Mouse (Mus musculus) forebrain, embryonic 10.5 days (tissue): ENCODE measurements around the gene Dnah11. TPM values are rescaled to one million over a fixed set of nuclear protein-coding genes. Genes with fewer than 3 reads are reported as not detected.

Experiments
- DNase-seq: peaks from one replicate; pipeline ENCODE4 v3.0.0-alpha.2; 2017; ENCODE audit warnings: low spot score; ENCODE audit errors: extremely low spot score
- H3K27ac ChIP-seq: fragments of 300-500 bp; sonication (generic); 2 replicates; pipeline ENCODE4 v1.5.1; 2016; ENCODE audit warnings: mild to moderate bottlenecking
- H3K27me3 ChIP-seq: fragments of 300-500 bp; sonication (generic); 2 replicates; pipeline ENCODE4 v1.6.1; 2016; ENCODE audit warnings: mild to moderate bottlenecking; ENCODE audit not compliant: poor library complexity, severe bottlenecking
- H3K36me3 ChIP-seq: fragments of 300-500 bp; sonication (generic); replicated peaks from 2 replicates; pipeline ENCODE4 v1.6.1; 2016; ENCODE audit warnings: mild to moderate bottlenecking, moderate library complexity
- H3K4me1 ChIP-seq: fragments of 300-500 bp; sonication (generic); 2 replicates; pipeline ENCODE4 v1.6.1; 2016
- H3K4me3 ChIP-seq: fragments of 300-500 bp; sonication (generic); 2 replicates; pipeline ENCODE4 v1.5.1; 2016; ENCODE audit warnings: mild to moderate bottlenecking, moderate library complexity
- H3K9me3 ChIP-seq: fragments of 300-500 bp; sonication (generic); 2 replicates; pipeline ENCODE4 v1.6.1; 2016; ENCODE audit warnings: mild to moderate bottlenecking, moderate library complexity
- WGBS: fragments of 180-500 bp; shearing (Covaris S2); methylation state at CpG from one replicate; pipeline ENCODE4 v1.1.7; 2016; 5-methylcytosine and 5-hydroxymethylcytosine counted together
- polyA plus RNA-seq: library from polyadenylated mRNA; unstranded; fragments of >200 nt; fragmentation: Nextera tagmentation; extraction: Ambion mirVana; gene quantifications from 2 replicates; pipeline ENCODE4 v1.2.1, GENCODE M21; 2016

Gene Dnah11
- polyA plus RNA-seq, 1 experiment from 2014 or later = 0.07 TPM

GRCm38 (mm10) chr12:118013872-118014271 lies 185.0 kb downstream of the Dnah11 start:
- Histone ChIP-seq H3K4me1 (no peaks in the 10 kb centered on the region), H3K36me3 (no peaks in the 10 kb centered on the region), H3K4me3 (no peak overlapping the region), H3K27ac (no peak overlapping the region), H3K9me3 (no peaks in the 10 kb centered on the region), H3K27me3 (no peaks in the 10 kb centered on the region)
- 93% methylated on average over 3 of the region's 3 CpGs for WGBS
- DNase-seq = no peak

GRCm38 (mm10) chr12:118011921-118012320 lies 186.9 kb downstream of the Dnah11 start:
- Histone ChIP-seq H3K36me3 (no peaks in the 10 kb centered on the region), H3K4me3 (no peak overlapping the region), H3K9me3 (no peaks in the 10 kb centered on the region), H3K27ac (no peak overlapping the region), H3K27me3 (no peaks in the 10 kb centered on the region), H3K4me1 (no peaks in the 10 kb centered on the region)
- DNase-seq = no peak
- WGBS = 91% methylated on average over 8 of the region's 8 CpGs

- Histone ChIP-seq H3K4me1 (peaks cover 11% of the 10 kb centered on the region), H3K36me3 (no peaks in the 10 kb centered on the region), H3K27ac (no peak overlapping the region), H3K4me3 (no peak overlapping the region), H3K27me3 (peaks cover 48% of the 10 kb centered on the region), H3K9me3 (no peaks in the 10 kb centered on the region)
- WGBS = 48% methylated on average over 9 of the region's 9 CpGs
- DNase-seq = no peak
Observed at GRCm38 (mm10) chr12:117994938-117995337, 203.9 kb downstream of the Dnah11 start.

- Histone ChIP-seq H3K4me1 (peaks cover 25% of the 10 kb centered on the region), H3K27ac (no peak overlapping the region), H3K4me3 (no peak overlapping the region), H3K27me3 (peaks cover 55% of the 10 kb centered on the region), H3K9me3 (no peaks in the 10 kb centered on the region), H3K36me3 (no peaks in the 10 kb centered on the region)
- under 1% methylated on average over 7 of the region's 7 CpGs for WGBS
- DNase-seq = peak; percentile 82
Observed at GRCm38 (mm10) chr12:117993499-117993898, 205.3 kb downstream of the Dnah11 start.

- Histone ChIP-seq H3K4me3 (peak overlapping the region; percentile 12; the same call in 1 of the 2 replicates), H3K4me1 (peaks cover 25% of the 10 kb centered on the region), H3K27me3 (peaks cover 80% of the 10 kb centered on the region), H3K27ac (no peak overlapping the region), H3K36me3 (no peaks in the 10 kb centered on the region), H3K9me3 (no peaks in the 10 kb centered on the region)
- WGBS = 8% methylated on average over 11 of the region's 11 CpGs
- no peak for DNase-seq
Observed at GRCm38 (mm10) chr12:117989018-117989828, 209.6 kb downstream of the Dnah11 start.

GRCm38 (mm10) chr12:117980315-117980714 lies 218.5 kb downstream of the Dnah11 start:
- no peak for DNase-seq
- Histone ChIP-seq H3K4me3 (no peak overlapping the region), H3K4me1 (no peaks in the 10 kb centered on the region), H3K27ac (no peak overlapping the region), H3K36me3 (no peaks in the 10 kb centered on the region), H3K9me3 (no peaks in the 10 kb centered on the region), H3K27me3 (peaks cover 24% of the 10 kb centered on the region)
- 73% methylated on average over 3 of the region's 3 CpGs for WGBS

GRCm38 (mm10) chr12:117973712-117974111 lies 225.1 kb downstream of the Dnah11 start:
- Histone ChIP-seq H3K27ac (no peak overlapping the region), H3K27me3 (peaks cover 21% of the 10 kb centered on the region; the same call in 1 of the 2 replicates), H3K9me3 (no peaks in the 10 kb centered on the region), H3K4me1 (peaks cover 8% of the 10 kb centered on the region), H3K36me3 (no peaks in the 10 kb centered on the region), H3K4me3 (no peak overlapping the region)
- DNase-seq = no peak

- Histone ChIP-seq H3K36me3 (no peaks in the 10 kb centered on the region), H3K4me1 (no peaks in the 10 kb centered on the region), H3K4me3 (no peak overlapping the region), H3K9me3 (no peaks in the 10 kb centered on the region), H3K27ac (no peak overlapping the region), H3K27me3 (no peaks in the 10 kb centered on the region)
- 85% methylated on average over 2 of the region's 2 CpGs for WGBS
- DNase-seq = no peak
Observed at GRCm38 (mm10) chr12:117962698-117963097, 236.1 kb downstream of the Dnah11 start.

- Histone ChIP-seq H3K4me1 (peaks cover 10% of the 10 kb centered on the region), H3K4me3 (no peak overlapping the region), H3K36me3 (no peaks in the 10 kb centered on the region), H3K9me3 (no peaks in the 10 kb centered on the region), H3K27ac (no peak overlapping the region), H3K27me3 (peaks cover 19% of the 10 kb centered on the region)
- no peak for DNase-seq
Observed at GRCm38 (mm10) chr12:117959213-117959612, 239.6 kb downstream of the Dnah11 start.

- H3K4me1 ChIP-seq = peaks cover 4% of the 10 kb centered on the region
- H3K36me3 ChIP-seq = no peaks in the 10 kb centered on the region
- no peak for DNase-seq
- H3K4me3 ChIP-seq = no peak overlapping the region
- H3K27me3 ChIP-seq = no peaks in the 10 kb centered on the region
- 82% methylated on average over 5 of the region's 5 CpGs for WGBS
- H3K9me3 ChIP-seq = no peaks in the 10 kb centered on the region
- H3K27ac ChIP-seq = no peak overlapping the region
Observed at GRCm38 (mm10) chr12:117946823-117947704, 251.8 kb downstream of the Dnah11 start.

- no peaks in the 10 kb centered on the region for H3K27me3 ChIP-seq
- no peaks in the 10 kb centered on the region for H3K9me3 ChIP-seq
- H3K27ac ChIP-seq = no peak overlapping the region
- DNase-seq = no peak
- 32% methylated on average over 7 of the region's 7 CpGs for WGBS
- peaks cover 6% of the 10 kb centered on the region for H3K4me1 ChIP-seq
- no peak overlapping the region for H3K4me3 ChIP-seq
- H3K36me3 ChIP-seq = no peaks in the 10 kb centered on the region
Observed at GRCm38 (mm10) chr12:117941947-117942346, 256.9 kb downstream of the Dnah11 start.

- Histone ChIP-seq H3K9me3 (no peaks in the 10 kb centered on the region), H3K4me1 (peaks cover 6% of the 10 kb centered on the region), H3K4me3 (no peak overlapping the region), H3K36me3 (no peaks in the 10 kb centered on the region), H3K27ac (no peak overlapping the region), H3K27me3 (no peaks in the 10 kb centered on the region)
- DNase-seq = no peak
- 76% methylated on average over 2 of the region's 2 CpGs for WGBS
Observed at GRCm38 (mm10) chr12:117938214-117938613, 260.6 kb downstream of the Dnah11 start.

- Histone ChIP-seq H3K27ac (no peak overlapping the region), H3K4me1 (no peaks in the 10 kb centered on the region), H3K27me3 (no peaks in the 10 kb centered on the region), H3K36me3 (no peaks in the 10 kb centered on the region), H3K4me3 (no peak overlapping the region), H3K9me3 (no peaks in the 10 kb centered on the region)
- 89% methylated on average over 1 of the region's 1 CpGs for WGBS
- no peak for DNase-seq
Observed at GRCm38 (mm10) chr12:117932026-117932425, 266.8 kb downstream of the Dnah11 start.
